Mouse (Mus musculus) layer of hippocampus, adult 11-12 months (tissue): ENCODE data around the gene Ccdc88c.
"Not testable (repeated sequence)": the region's sequence is repeated elsewhere in the genome, so short reads cannot be mapped to it uniquely, and the experiment has no call there.

Source experiments
- DNase-seq: peaks from one replicate; pipeline ENCODE4 v3.0.0; 2022; ENCODE audit warnings: low spot score

Ccdc88c gene

DNA sequence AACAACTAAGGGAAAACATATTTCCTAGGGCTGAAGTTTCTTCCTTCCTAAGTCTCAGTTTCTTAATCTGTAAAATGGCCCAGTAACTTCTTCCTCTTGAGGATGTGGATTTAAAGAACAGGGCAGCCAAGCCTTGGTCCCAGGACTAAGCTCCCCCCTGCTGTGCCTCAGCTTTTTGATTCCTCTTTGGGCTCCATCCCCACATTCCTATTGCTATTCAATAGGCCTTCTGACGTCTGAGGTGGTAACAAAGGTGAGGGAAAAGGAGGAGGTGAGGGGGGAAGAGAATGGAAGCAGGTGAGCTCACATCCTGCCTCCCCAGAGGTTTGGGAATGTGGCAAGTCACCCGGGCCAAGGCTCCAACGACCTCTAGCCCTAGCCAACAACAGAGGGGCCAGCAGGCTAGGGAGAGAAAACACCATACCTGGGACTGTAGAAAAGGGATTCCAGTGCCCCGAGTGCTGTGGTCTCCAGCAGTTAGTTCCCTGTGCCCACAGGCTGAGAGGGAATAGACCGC is 12.4 kb downstream of the Ccdc88c start:
- no peak for DNase-seq

DNA sequence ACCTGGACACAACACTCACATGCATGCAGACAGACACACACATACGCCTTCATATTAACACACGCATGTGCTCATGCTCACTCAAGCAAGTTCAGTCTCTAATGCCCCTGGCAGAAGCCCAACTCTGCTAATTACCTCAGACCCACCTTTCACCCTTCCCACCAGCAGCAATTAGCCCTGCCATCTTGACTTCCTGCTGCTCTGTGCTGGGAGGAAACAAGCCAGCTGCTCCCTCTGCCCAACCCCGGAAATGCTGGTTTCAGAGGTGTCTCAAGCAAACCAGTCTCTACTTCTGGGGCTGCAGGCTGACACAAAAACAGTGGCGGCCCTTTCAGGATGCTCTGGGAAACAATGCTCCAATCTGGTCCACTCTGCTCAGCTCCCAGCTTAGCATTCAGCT is 12.9 kb downstream of the Ccdc88c start:
- no peak for DNase-seq

DNA sequence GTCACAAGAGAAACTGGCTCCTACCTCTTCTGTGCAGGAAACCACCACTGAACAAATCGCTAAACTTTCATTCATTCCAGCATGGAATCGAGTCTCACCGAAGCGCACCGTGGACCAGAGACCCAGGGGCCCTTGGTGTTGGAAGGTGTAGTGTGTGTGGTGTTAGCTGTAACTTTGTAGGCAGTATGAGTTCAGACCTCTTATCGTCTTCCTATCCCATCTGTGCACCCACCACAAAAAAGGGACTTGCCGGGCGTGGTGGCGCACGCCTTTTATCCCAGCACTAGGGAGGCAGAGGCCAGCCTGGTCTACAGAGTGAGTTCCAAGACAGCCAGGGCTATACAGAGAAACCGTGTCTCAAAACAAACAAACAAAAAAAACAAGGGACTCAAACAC is 13.7 kb downstream of the Ccdc88c start:
- no peak for DNase-seq

DNA sequence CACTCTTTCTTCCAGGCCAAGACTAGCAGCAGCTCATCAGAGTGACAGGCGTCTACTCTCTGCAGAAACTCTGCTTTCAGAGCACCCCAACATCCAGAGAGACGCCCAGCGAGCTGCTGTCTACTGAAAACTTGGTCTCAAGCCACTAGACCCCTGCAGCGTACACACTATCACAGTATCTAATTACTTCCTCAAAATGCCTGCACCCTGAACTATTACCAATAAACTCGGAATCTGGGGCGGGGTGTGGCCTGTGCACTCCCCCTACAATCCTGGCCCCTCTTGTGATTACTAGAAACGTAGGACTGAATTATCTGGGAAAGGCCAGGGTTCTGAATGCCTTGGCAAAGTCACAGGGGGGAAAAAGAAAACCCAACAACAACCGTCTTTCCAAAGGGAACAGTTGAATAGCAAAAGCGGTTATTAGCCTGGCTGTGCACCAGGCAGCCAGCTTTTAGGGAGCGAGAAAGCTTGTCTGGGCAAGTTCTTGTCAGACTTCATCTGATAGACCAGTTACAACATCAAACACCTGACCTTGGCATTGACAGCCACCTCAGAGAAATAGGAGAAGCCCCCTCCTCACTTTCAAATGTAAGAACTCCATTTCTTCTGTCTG is 14.2 kb downstream of the Ccdc88c start:
- DNase-seq: no peak

DNA sequence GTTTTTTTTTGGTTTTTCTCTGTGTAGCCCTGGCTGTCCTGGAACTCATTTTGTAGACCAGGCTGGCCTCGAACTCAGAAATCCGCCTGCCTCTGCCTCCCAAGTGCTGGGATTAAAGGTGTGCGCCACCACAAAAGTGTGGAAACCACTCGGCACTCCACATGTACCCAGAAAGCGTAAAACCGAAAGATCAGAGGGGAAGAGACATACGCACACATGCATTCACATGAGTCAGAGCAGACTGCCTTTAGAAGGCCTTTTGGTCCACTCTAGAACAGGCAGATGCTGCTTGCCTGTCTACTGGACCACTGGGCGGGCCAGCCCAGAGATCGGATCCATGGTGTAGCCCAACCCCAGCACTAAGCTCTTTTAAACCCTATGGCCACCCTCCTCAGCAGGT is 15.2 kb downstream of the Ccdc88c start:
- DNase-seq: not testable (repeated sequence)

DNA sequence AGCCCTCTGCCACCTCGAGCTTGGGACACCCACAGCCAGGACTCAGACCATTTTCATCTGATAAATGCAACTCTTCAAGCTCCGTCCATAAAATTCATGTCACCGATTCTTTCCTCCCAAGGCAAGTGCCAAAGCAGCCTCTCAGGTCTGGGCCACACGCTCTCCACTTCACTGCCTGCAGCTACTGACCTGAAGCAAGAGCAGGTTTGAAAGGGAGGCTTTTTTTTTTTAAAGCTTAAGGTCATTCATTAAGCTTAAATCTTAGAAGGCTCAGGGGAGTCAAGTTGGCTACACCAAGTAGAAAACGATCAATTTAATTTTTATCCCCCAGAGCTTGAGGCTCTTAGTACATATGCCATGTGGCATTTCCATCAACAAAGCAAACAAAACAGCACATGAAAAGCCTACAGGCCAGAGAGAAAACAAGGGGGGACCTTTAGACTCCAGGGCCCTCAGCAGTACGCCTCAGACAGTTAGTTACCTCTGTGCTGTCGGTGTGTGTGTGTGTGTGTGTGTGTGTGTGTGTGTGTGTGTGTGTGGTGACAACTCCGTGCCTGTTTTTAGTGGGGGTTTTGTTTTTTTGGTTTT is 15.7 kb downstream of the Ccdc88c start:
- no peak for DNase-seq

DNA sequence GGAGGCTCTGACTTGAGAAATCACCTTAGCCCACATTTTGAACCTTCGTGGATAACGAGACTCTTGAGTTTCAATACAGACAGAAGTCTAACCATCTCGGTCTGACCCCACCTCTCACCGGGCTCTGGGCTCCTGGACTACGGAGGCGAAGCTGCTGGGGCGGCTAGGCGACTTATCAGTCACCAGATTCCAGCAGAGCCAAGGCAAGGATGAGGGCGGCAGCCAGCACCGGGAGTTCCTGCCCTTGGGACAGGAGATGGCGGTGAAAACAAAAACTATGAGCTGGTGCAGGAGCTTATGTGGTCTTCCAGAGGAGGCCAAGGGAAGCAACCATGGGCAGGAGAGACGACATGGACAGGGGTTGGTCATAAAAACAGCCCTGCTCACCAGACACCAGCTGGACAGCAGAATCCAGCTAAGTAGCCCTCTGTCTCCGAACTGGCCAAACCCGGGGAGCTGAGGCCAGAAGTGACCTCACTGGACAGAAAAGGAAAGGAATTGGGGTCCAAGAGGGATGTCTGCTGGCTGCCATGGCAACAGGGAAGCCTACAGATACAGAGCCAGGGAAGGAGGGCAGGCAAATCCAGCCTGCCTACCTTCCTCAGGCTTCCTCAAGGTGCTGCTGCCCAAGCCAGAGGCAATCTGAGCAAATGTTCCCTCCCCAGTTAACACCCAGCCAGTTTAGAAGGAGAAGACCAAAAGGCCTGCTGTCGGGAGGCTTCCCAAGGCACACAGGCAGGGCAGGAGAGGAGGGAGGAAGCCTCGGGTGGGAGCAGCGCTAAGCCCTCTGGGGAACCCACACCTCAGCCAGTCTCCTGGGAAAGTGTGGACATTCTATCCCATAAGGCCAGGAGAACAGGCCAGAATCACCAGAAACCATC is 16.4 kb downstream of the Ccdc88c start:
- DNase-seq: no peak

DNA sequence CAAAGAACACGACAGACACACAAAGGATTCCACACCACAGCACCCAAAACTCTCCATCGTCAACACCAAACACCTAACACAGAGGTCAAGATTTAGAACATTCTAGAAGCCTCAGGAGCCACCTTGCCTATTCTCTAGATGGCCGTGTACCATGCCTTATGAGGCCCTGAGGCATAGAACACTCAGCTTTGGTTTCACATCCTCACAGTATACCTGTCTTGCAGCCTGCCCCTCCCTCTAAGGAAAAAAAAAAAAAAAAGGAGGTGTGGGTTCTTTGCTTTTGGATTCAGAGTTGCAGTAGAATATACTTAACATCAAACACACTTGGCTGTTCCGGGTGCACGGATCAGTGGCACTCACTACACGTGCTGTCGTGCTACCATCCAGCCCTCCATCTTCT is 17.8 kb downstream of the Ccdc88c start:
- DNase-seq: no peak

DNA sequence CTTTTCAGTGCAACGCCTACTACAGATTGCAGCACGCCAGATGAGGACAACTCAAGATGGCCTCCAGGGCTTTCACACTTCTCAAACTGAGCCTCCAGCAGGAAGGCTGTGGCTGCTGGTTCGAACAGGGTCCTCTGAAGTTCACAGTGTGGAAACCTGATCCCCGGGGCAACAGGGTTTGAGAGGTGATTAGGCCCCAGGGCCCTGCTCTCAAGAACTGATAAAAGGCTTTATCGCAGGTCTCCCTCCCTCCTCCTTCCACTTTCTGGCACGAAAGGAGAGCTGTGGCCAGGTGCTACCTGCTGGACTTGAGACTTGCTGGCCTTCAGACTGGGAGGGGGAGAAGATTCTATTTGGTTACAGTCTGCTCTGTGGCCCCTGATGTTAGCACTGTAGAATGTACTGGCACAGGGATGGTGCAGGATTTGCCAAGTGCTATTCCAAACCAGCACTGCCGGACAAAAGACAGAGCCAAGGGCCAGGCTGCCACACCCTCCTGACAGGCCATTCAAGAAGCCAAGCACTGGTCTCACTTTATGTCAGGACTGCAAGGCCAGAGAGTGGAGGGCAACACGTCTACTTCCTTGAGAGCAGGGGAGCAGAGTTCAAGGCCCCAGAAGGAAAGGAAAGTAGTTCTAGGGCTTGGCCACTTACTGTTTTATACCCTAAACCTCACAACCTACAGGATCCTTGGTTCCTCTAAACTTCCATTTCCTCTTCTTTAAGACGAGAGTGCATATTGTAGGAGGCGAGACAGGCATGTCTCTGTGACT is 18.5 kb downstream of the Ccdc88c start:
- DNase-seq: no peak

DNA sequence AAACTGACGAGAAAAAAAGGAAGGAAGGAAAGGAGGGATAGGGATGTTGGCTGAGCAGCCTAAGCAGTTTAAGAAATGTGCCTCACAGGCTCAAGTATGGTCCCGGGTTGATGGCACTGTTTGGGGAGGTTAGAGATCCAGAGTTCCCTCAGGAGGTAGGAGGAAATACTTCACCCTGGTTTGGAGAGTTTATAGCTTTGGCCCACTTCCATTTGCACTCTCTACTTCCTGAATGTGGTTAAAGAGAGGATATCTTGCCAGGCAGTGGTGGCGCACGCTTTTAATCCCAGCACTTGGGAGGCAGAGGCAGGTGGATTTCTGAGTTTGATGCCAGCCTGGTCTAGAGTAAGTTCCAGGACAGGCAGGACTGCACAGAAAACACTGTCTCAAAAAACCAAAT is 19.6 kb downstream of the Ccdc88c start:
- no peak for DNase-seq

DNA sequence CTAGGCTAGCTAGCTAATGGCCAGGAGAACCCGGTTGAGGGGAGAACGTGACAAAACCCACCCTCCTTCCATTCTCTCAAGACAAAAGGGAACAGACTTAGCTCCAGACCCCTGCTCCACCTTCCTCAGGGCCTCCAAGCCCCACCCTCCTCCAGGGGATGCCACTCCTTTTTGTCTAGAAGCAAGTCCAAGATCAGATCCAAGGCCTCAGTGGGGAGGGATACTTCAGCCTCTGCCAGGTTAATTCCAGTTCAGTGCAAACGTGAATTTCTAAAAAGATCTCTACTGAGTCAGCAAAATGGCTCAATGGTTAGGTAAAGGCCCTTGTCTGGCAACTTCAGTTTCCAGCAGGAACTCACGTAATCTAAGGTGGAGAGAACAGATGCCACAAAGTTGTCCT is 20.2 kb downstream of the Ccdc88c start:
- DNase-seq: no peak

DNA sequence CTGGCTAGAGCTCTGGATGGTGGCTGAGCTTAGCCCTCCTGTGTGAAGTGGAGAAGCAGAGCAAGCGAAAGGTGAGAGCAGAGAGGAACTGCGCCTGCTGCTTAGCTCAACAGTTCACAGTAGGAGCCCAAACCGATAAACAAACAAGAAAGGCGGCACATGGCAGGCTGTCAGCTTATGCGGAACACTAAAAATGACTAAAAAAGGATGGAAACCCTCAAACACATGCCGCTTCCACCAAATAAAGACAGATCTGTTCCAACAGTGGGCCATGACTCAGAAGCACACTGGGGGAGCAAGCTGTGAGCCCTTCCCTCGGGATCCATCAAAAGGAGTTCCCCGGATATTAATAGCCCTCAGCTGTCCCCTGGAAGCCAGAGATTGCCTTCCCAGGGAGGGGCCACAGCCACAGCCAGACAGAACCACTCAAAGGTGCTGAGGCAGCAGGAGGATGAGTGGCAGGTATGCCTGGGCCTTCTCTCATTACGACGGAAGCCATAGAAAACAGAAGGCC is 20.8 kb downstream of the Ccdc88c start:
- DNase-seq: peak; percentile 71

DNA sequence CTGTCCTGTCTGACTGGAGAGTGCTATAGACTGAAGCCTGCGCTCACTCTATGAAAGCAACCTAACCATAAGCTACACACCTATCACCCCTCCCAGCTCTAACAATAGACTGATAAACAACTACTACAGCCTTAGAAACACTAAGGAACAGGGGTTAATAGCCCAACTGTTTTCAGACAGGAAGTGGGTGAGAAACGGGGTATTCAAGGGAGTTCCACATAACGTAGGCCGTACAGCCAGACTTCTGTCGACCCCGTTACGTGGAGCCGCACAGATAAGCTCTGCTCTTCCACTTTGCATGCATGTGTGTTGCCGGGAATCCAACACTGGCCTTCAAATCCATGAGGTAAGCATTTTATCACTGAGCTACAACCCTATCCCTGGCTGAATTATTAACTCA is 21.4 kb downstream of the Ccdc88c start:
- no peak for DNase-seq

DNA sequence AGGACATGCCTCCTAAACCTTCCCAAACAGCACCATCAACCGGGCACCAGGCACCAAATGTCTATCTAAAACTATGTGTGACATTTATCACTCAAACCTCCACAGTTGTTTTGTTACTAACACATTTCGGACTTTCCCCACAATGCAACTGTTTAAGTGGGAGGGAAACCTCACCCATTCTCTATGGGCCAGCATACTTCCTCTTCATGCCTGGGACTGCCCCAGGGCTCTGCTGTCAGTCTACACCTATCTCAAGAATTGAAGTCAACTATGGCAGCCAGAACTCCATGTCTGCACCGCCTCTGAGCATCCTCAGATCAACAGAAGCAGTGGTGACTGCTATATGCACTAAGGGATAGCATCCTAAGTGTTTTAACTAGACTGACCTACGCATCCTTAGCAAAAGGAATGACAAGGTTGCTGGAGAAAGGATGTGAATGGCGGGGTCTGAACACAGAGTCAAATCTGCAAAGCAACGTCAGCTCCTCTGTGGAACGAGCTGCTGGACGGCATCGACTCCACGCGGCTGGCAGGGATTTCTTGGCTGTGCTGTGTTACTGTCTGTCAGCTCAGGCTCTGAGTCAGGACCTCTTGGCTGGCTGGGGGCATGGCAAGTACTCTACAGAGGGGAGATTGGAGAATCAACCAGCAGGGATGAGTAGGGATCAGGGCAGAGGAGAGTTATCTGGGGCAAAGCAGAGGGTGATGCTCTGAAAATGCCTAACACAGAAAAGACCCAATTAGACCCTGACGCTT is 23.0 kb downstream of the Ccdc88c start:
- DNase-seq: no peak

DNA sequence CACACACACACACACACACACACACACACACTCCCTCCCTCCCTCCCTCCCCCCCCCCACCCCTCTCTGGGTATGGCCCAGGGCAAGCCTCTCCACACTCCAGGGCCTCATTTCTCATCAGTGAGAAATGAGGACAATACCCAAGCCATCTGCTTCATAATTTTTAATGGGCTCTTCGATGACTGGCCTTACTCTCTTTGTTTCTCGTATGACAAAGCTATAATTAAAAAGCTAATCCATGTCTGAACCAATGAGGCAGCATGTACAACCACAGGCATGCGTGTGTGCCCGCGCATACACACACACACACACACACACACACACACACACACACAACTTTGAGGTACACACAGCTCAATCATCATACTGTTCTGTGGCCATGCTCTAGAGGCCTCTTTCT is 23.9 kb downstream of the Ccdc88c start:
- DNase-seq: no peak

DNA sequence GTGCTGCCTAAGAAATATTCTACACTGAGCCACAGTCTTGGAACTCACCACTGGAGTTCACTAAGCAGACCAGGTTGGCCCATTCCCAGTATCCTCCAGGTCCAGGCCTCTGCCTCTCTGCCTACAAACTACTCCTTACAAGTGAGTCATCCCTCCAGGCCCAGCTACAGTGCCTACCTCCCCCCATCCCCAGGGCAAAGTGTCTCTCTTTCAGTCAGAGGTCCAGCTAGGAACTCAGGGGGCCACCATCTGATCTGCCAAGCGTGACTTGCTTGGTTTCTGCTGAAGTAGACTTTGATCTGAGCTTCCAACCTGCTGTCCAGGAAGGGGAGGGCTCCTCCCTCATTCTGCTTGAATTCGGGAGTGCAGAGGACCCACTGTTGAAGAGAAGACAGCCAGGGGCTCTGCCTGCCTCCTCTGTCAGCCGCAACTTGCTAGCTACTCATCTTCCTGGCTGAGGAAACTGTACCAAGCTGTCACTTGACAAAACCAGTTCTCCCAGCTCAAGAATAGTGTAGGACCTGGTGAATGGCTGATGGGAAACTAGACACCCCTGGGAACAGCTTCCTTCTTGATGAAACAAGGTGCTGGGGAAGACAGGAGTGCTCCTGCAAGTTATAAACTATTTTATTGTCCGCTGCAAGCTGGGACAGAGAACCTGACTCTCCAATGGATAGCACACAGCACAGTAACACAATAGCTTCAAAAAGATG is 25.9 kb downstream of the Ccdc88c start:
- no peak for DNase-seq

DNA sequence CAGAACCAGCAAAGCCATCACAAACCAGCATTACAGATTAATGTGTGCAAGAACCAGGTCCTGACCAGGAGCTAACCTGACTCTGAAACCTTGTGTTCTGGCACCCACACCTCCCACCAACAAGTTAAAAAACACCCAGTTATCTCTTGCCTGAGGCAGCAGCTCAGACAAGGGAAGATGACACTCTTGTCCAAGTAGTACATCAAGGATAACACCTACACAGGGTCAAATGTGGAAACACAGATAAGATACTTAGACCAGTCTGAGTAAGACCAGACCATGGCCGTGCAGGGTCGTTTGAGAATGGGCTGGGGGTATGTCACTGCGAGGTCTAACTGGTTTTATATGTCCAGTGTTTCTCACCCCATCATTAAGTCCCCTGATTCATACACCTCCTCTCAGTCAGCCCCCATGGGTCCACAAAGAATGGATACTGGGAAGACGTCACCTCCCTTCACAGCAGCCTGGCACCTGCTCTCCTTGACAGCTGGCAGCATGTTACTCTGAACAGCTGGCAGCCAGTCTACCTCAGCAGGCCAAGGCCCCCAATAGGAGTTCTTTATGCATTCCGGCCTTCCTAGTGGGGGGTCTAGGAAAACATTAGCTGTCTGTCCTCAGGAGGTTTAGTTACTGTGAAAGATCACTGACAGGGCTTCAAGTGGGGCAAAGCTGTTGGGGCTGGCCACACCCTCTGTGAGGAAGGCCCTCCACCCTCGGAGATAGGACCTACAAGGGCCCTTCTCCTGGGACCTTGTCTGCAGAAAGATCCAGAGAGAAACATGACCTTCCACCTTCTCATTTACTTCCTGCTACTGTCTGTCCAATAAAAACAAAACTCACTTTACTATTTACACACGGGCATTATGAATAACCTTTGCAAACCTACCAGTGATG is 29.5 kb downstream of the Ccdc88c start:
- no peak for DNase-seq

DNA sequence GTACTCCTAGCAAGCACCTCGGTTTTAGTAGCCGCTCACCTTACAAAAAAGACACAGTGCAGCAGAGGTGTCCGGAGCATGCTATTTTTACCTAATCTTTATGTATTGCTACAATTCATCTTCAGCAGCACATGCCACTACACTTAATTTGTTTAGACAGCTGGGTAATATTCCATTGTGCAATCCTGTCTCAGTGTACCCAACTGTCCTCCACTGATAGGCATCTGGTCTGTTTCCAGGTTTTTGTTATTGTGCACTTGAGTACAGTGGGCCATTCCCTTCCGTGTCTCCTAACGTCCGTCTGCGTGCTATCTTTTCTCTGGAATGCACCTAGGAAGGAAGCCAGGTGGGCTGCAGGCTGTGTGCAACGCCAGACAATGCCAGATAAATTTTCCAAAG is 30.3 kb downstream of the Ccdc88c start:
- DNase-seq: no peak

DNA sequence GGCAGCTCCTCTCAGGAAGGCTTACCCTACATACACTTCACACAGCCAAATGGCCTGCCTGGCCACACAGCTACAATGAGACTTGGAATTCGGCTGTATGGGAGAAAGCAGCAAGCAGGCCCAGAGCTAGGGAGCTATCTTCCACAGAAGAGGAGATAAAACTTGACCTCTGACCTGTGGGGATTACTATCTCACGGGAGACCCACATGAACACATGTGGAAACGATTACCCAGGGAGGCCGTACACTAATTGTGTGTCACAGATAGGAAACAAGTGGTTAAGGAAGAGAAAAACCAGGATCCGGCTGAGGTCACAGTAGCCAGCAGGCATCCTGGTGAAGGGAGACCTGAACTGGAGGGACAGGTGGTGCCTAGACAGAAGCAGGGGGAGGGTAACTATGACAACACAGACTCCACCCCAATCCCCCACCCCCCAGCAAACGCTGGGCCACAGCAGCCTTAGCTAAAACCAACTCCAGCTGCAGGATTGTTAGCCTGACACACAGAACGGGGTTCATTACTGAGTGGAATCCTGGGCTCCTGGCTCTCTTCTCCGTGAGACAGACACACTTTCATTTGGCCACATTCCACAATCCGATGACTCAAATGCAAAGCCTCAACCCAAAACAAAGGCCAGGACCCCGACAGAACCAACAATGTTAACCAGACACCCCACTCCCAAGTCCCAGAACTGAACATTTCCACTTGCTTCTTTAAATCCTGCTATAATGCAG is 30.9 kb downstream of the Ccdc88c start:
- DNase-seq: no peak
